Mouse (Mus musculus) frontal cortex, adult (tissue): ENCODE results near the gene Lpar2.

Experiments
- ATAC-seq: cut with Nextera tagmentation; 2 replicates; pipeline ENCODE4 v1.9.2; 2017; ENCODE audit warnings: mild to moderate bottlenecking, moderate library complexity, mixed read lengths; ENCODE audit not compliant: low TSS enrichment

Gene Lpar2

DNA sequence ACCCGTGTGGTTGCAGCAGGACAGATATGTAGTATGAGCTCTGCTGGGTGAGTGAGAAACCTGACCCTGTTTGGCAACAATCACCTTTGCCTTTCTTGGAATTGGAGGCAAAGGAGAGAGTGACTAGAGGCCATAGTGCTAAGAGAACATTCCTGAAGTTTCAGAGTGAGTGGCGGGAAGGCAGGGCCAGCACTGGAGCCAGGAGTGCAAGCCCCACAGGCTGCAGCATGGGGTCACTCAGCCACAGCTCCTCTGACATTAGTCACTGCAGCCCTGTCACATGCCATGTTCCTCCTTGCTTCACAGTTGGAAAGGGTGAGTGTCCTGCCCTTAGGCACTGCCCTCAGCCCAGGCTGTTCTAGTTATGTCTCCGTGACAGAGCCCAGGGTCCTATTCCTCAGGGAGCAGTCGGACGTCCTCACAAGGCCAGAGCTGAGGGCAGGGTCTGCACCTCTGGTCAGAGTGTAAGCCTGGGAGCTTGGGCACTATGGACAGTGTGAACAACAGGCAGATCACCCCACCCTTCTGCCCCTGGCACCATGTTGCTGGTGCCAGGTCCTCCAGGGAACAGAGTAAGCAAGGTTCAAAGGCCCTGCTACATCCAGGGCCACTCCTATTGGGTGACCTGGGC lies 45.6 kb downstream of the Lpar2 start:
- no peak for ATAC-seq

DNA sequence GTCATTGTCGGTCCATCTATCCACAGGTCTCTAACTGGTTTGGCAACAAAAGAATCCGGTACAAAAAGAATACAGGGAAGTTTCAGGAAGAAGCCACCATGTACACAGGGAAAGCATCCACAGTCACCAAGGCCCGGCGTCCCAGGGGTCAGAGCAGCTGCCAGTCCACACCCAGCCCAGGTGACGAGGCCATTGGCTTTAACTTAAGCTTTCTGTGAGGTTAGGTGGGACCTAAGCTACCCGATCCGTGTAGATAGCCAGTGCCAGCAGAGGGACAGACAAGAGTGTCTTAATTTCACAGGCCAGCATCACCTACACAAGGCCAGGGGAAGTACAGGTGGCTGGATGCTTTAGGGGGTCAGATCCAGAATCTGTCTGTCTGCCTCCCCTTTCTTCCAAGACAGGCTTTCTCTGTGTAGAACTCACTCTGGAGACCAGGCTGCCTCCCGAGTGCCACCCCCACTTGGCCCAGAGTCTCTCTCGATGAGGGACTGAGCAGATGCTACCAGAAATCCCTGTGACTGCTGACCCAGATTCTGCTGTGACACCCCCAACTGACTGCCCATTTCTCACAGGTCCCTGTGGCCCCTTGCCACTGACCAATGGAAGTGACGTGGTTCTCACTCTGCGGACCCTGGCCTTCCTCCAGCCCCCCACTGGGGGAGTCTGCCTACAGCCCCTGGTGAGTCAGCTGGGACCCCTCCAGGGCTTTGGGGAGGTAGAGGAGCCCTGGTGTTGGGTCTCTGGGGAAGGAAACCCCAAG lies 48.0 kb downstream of the Lpar2 start:
- peak; percentile 74 for ATAC-seq

DNA sequence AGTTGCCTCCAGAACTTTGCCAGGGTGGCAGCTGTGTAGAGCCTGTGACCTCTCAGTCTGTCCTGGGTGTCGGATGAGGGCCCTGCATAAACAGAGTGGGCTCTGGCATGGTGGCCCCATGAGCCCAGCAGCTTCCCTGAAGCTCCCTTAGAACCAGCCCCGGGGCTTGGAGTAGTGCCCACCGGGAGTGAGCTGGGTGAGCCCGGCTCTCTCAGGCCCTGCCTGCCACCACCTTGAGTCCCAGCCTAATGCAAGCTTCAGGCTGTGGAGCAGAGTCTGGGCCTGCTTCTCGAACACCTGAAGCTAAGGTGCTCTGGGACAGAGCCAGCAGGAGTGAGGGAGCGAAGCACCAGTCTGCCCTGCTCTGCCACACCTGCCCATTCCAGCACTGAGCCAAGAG lies 48.7 kb downstream of the Lpar2 start:
- ATAC-seq: no peak

DNA sequence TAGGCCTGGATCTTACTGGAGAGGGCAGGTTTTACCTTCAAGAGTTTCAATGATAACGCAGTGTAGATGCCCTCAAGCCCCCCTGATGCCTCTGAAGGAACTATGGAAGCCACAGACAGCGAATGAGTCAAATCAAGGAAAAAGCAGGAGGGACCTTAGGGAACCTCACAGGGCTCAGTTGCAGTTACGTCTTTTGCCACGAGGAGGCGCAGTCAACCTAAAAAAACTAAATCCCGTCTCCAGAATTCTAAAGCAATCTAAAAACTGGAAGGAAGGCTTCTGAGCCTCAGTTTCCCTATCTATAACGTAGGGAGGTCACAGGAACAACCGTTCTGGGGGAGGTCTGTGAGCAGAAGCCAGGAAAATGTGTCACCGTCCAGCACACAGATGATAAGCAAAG lies 51.9 kb downstream of the Lpar2 start:
- ATAC-seq: peak; percentile 38

DNA sequence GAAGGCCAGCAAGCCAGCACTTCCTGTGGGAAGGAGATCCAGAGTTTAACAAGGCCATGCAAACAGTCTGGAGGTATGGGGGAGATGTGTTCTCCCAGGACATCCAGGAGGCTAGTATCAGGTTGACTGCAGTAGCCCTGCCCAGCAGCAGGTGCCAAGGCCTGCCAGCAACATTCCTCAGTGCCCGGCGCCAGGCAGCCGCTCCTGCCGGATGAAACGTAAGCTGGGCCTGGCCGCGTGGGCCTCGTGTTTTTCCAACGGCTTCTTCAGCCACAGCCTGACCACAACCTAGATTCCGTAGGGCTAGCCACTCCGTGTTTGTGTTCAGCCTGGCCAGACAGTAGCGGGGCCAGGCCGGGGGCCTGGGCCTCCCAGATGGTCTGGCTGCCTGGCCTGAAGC lies 52.4 kb downstream of the Lpar2 start:
- ATAC-seq: no peak

DNA sequence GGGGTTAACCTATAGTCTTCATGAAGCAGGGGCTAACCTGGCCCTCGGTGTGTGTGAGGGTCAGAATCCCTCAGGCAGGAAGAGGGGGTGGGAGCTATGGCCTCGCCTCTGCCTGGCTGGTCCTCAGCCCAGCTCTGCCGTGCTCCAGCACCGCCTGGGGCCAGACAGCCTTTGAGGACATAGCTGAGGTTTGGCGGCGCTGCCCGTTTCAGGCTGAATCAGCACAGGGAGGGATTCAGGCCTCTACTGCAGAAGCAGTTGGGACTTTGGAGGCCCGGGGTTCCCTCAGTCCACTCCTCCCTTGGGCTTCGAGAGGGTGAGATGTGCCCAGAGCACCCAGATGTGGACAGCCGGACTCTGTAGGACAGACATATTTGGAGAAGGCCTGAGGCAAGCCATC lies 53.9 kb downstream of the Lpar2 start:
- no peak for ATAC-seq

DNA sequence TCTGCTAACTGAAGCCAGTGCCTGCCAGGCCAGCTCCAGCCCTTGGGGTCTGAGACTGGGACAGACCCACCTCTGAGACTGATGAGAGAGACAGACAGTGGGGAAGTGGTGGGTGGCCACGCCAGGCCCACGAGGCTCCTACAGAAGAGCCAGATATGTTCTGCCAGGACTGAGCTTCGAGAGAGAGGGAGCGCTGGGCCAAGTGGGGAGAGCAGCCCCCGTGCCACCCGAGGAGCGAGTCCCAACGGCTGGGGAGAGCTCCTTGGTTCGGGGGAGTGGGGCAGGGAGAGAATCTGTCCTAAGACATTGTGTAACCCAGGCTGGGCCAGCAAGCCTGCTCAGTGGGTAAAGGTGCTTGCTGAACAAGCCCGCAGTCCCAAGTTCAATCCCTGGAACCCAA lies 54.7 kb downstream of the Lpar2 start:
- no peak for ATAC-seq

DNA sequence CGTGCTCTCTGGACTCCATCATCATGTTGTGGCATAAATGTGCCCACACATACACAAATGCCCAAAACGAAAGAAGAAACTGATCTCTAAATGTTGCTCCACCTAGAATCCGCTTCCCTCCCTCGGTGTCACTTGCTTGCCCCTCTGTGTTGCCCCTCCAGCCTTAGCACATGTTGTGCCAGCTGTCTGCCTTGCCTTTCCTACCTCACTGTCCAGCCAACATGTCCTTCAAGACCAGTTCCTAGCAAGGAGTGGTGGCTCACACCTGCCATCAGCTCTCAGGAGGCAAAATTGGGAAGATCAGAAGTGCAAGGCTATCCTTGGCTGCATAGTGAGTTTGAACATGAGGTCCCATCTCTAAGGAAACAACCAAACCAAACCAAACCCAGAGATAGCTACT lies 55.2 kb downstream of the Lpar2 start:
- ATAC-seq: no peak

DNA sequence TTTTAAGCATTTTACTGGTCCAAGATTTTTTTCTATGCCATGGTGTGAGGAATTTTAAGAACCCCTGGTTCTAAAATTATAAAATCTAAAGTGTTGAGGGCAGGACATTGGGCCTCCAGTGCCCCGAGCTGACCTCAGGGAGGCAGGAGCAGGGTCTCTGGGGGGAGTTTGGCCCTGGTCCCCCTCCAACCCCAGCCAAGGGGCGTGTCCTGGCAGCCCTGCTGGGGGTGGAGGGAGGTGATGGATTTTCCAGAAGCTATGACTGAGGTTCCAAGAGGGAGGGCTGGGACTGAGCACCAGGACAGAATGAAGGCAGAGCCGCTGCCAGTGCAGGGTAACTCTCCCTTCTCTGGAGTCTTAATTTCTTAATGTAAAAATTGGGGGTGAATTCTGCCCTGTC lies 55.8 kb downstream of the Lpar2 start:
- ATAC-seq: no peak

DNA sequence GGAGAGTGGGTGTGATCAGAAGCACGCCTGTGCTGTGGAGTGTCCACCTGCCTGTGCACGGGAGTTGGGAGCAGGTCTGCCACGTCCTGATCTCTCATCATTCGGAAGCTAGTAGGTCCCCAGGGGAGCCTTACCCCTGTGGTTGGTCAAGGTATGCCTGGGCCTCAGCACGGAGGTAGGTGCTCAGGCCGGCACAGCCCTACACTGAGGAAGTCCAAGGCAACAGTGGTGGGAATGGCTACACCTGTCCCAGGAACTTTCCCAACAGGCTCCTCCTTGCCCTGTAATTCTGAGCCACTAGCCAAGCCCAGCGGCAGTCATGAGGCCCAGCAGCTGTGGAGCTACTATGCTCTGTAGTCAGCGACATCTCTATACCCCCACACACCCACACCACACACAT lies 57.4 kb downstream of the Lpar2 start:
- ATAC-seq: no peak
